Mouse (Mus musculus): ENCODE results near the gene Palm3.

- no peak for TF ChIP-seq POLR2A (IDR thresholded peaks at IDR 0.05; ENCODE audit: borderline replicate concordance, control insufficient read depth, low read depth, low read length)
- no peak for TF ChIP-seq CTCF (IDR thresholded peaks at IDR 0.05; ENCODE audit: control insufficient read depth, insufficient read depth, low read length)
These were observed 1.8 kb downstream of the Palm3 start for GRCm38 (mm10) chr8:84023085-84023484.

Measured in bone marrow, adult 2 months (tissue).